Mouse (Mus musculus) kidney, adult 2 months (tissue): ENCODE data around the gene Kif2a. TPM values are rescaled to one million over a fixed set of nuclear protein-coding genes. Genes with fewer than 3 reads are reported as not detected.
"Not testable (repeated sequence)": the region's sequence is repeated elsewhere in the genome, so short reads cannot be mapped to it uniquely, and the experiment has no call there.

Experiments used
- DNase-seq: peaks from one replicate; pipeline ENCODE4 v3.0.0; 2021
- H3K27ac ChIP-seq: fragments of 200-500 bp; 2 replicates; pipeline ENCODE4 v1.5.1; 2012; ENCODE audit warnings: low read depth, low read length, control low read depth, inconsistent platforms; ENCODE audit not compliant: insufficient read depth
- H3K27me3 ChIP-seq: fragments of 200-500 bp; replicated peaks from 2 replicates; pipeline ENCODE4 v1.6.1; 2012; ENCODE audit warnings: mild to moderate bottlenecking, moderate library complexity, low read length, inconsistent platforms; ENCODE audit not compliant: control insufficient read depth, insufficient read depth
- H3K36me3 ChIP-seq: fragments of 200-500 bp; 2 replicates; pipeline ENCODE4 v1.6.1; 2012; ENCODE audit warnings: mild to moderate bottlenecking, moderate library complexity, low read length, inconsistent platforms; ENCODE audit not compliant: control insufficient read depth, insufficient read depth
- H3K4me1 ChIP-seq: fragments of 200-500 bp; 2 replicates; pipeline ENCODE4 v1.6.1; 2011; ENCODE audit warnings: low read length; ENCODE audit not compliant: control insufficient read depth, insufficient read depth
- H3K4me3 ChIP-seq: fragments of 200-500 bp; 2 replicates; pipeline ENCODE4 v1.5.1; 2011; ENCODE audit warnings: mild to moderate bottlenecking, low read depth, low read length, control low read depth; ENCODE audit not compliant: insufficient read depth
- CTCF ChIP-seq: fragments of 200-500 bp; conservative IDR thresholded peaks from 2 replicates; pipeline ENCODE4 v1.5.1; 2011; ENCODE audit warnings: low read depth, mild to moderate bottlenecking, control low read depth, low read length, moderate library complexity, mixed read lengths; ENCODE audit not compliant: insufficient read depth, insufficient read length
- POLR2A ChIP-seq: fragments of 200-500 bp; IDR thresholded peaks from one replicate; pipeline ENCODE4 v1.6.1; 2011; ENCODE audit warnings: low read depth, low read length, control low read depth
- WGBS: fragments of 180-500 bp; shearing (Covaris S2); methylation state at CpG from one replicate; pipeline ENCODE4 v1.1.7; 2018; 5-methylcytosine and 5-hydroxymethylcytosine counted together
- polyA plus RNA-seq: library from polyadenylated mRNA; depleted of rRNA; stranded (reverse); fragments of >200 nt; gene quantifications from 2 replicates; pipeline ENCODE4 v1.2.3, GENCODE M21; 2012

Kif2a gene
- polyA plus RNA-seq, 1 experiment: 2.5 TPM

- Histone ChIP-seq H3K36me3 (no peaks in the 10 kb centered on the region), H3K27ac (no peak overlapping the region), H3K4me1 (peaks cover 2% of the 10 kb centered on the region; the same call in 1 of the 2 replicates), H3K4me3 (no peak overlapping the region), H3K27me3 (no peaks in the 10 kb centered on the region)
- TF ChIP-seq POLR2A: no peak
- TF ChIP-seq CTCF: no peak
- no peak for DNase-seq
- WGBS: 55% methylated on average over 2 of the region's 2 CpGs
These were observed 8.0 kb downstream of the Kif2a start for GRCm38 (mm10) chr13:107013926-107014325.

GRCm38 (mm10) chr13:107011618-107012017 lies 10.3 kb downstream of the Kif2a start:
- Histone ChIP-seq H3K4me3 (no peak overlapping the region), H3K27me3 (no peaks in the 10 kb centered on the region), H3K4me1 (peaks cover 2% of the 10 kb centered on the region), H3K27ac (no peak overlapping the region), H3K36me3 (no peaks in the 10 kb centered on the region)
- DNase-seq: no peak
- WGBS: 91% methylated on average over 2 of the region's 2 CpGs
- TF ChIP-seq CTCF: no peak
- no peak for TF ChIP-seq POLR2A

DNA sequence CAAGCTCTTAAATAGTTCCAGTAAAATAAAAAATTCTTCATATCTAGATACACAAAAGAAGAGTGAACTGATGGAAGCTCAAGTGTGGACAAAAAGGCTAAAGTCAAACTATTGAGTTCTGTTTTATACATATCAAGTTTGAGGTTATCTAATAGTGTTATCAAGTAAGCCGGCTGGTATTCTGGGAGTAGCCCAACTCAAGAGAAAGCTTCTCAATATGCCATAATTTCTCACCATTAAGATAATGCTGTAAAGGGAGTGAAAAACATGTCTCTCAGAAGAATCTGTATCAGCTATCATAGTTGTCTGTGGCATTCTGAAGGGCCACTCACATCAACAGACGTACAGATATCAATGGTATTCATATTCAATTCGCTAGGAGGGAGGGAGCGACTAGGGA lies 13.8 kb downstream of the Kif2a start:
- TF ChIP-seq CTCF: no peak
- no peak for TF ChIP-seq POLR2A
- no peaks in the 10 kb centered on the region for H3K36me3 ChIP-seq
- WGBS: 90% methylated on average over 4 of the region's 4 CpGs
- no peaks in the 10 kb centered on the region for H3K27me3 ChIP-seq
- H3K4me1 ChIP-seq: no peaks in the 10 kb centered on the region; the same call in none of the 2 replicates
- no peak overlapping the region for H3K27ac ChIP-seq
- H3K4me3 ChIP-seq: no peak overlapping the region
- no peak for DNase-seq

DNA sequence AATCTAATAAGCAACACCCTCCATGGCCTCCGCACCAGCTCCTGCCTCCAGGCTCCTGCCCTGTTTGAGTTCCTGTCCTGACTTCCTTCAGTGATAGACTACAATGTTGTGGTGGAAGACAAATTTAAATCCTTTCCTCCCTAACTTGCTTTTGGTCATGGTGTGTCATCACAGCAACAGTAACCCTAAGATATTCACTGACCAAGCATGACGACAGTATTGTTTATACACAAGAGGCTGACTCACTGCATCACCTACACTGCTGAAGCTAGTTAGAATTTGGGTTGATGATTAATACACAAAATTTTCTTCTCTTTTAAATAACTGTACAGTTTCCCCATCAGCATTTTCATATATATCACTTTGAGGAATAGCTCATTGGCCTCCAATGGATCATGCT lies 18.7 kb downstream of the Kif2a start:
- Histone ChIP-seq H3K27me3 (no peaks in the 10 kb centered on the region), H3K27ac (no peak overlapping the region), H3K4me3 (no peak overlapping the region), H3K36me3 (no peaks in the 10 kb centered on the region), H3K4me1 (no peaks in the 10 kb centered on the region; the same call in none of the 2 replicates)
- WGBS: 72% methylated on average over 2 of the region's 2 CpGs
- TF ChIP-seq CTCF (no peak), POLR2A (no peak)
- no peak for DNase-seq

- DNase-seq: peak; percentile 21
- no peak overlapping the region for H3K4me3 ChIP-seq
- H3K36me3 ChIP-seq: no peaks in the 10 kb centered on the region
- H3K27ac ChIP-seq: 0 out of 2 replicates have a peak overlapping the region, but pooled peaks have one; percentile 50
- no peaks in the 10 kb centered on the region for H3K27me3 ChIP-seq
- 61% methylated on average over 5 of the region's 5 CpGs for WGBS
- H3K4me1 ChIP-seq: 0 out of 2 replicates have a peak, but pooled peaks cover 3% of the 10 kb centered on the region
- TF ChIP-seq POLR2A: no peak
- no peak for TF ChIP-seq CTCF
These were observed 23.3 kb downstream of the Kif2a start for GRCm38 (mm10) chr13:106998671-106999070.

DNA sequence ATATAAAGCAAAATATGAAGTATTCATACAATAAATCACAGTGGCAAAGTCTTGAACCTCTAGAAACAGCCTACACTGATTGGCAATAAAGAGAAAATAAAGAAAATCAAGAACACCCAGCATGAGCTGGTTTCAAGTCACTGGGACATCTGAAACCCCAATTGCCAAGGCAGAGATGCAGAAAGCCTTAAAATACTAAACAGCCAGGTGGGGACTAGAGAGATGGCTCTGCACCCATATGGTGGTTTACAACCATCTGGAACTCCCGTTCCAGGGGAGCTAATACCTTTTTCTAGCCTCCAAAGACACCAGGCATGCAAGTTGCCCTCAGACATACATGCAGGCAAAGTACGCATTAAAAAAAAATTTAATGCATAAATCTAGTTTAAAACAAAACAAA lies 23.9 kb downstream of the Kif2a start:
- no peaks in the 10 kb centered on the region for H3K27me3 ChIP-seq
- WGBS: 66% methylated on average over 2 of the region's 2 CpGs
- no peak for TF ChIP-seq POLR2A
- no peak for TF ChIP-seq CTCF
- H3K4me1 ChIP-seq: 0 out of 2 replicates have a peak, but pooled peaks cover 3% of the 10 kb centered on the region
- no peak overlapping the region for H3K27ac ChIP-seq
- DNase-seq: no peak
- no peak overlapping the region for H3K4me3 ChIP-seq
- no peaks in the 10 kb centered on the region for H3K36me3 ChIP-seq

DNA sequence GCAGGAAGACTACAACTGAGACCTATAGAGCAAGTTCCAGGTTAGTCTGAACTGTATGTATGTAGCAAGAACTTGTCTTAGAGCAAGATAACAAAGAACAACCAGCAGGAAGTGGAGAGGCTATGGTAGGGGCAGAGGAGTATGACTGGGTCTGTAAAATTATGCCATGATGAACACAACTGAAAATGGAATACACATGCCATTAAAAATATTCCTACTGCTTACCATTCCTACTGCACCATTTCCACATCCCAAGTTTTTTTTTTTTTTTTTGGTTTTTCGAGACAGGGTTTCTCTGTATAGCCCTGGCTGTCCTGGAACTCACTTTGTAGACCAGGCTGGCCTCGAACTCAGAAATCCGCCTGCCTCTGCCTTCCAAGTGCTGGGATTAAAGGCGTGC lies 24.4 kb downstream of the Kif2a start:
- 93% methylated on average over 4 of the region's 4 CpGs for WGBS
- H3K4me3 ChIP-seq, H3K27me3 ChIP-seq, DNase-seq, H3K27ac ChIP-seq, H3K36me3 ChIP-seq, H3K4me1 ChIP-seq: not testable (repeated sequence)

DNA sequence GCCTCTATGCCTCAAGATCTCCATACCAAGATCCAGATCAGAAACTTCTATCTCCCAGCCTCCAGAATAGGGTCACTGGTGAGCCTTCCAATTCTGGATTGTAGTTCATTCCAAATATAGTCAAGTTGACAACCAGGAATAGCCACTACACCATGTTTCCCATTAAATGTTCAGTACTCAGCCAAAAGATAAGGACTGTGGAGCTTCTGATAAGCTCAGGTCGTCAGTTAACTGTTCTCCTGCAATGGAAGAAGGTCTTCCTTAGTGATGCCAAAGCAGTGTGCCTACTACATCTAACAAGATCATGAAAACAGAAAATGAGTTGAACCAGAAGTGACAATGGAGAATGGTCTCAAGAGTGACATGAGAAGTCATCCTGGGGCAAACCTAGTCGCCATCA lies 25.0 kb downstream of the Kif2a start:
- no peak for DNase-seq

More for the DNA sequence above, 25.0 kb downstream of the Kif2a start:
- Histone ChIP-seq H3K36me3 (no peaks in the 10 kb centered on the region), H3K4me3 (no peak overlapping the region), H3K27me3 (no peaks in the 10 kb centered on the region), H3K27ac (no peak overlapping the region), H3K4me1 (0 out of 2 replicates have a peak, but pooled peaks cover 3% of the 10 kb centered on the region)
- TF ChIP-seq CTCF (no peak), POLR2A (no peak)
- WGBS: 84% methylated on average over 2 of the region's 2 CpGs
